Mouse (Mus musculus): ENCODE results near the gene Rpl32.

GRCm38 (mm10) chr6:115791016-115791415 is 17.5 kb downstream of the Rpl32 start:
- TF ChIP-seq CTCF (IDR thresholded peaks at IDR 0.05; ENCODE audit: low read depth) (no peak), EP300 (IDR thresholded peaks at IDR 0.05; ENCODE audit: low read depth) (no peak)

All from liver, postnatal 0 days (tissue).